Mouse (Mus musculus) liver, adult (tissue): ENCODE results near the gene Lifr.

Experiments used
- GATA4 ChIP-seq: IDR thresholded peaks from 2 replicates; pipeline ENCODE4 v1.6.1; 2014; ENCODE audit warnings: mild to moderate bottlenecking, low read length; ENCODE audit not compliant: insufficient replicate concordance

The Lifr gene

GRCm38 (mm10) chr15:7194748-7195221 lies 104.4 kb downstream of the Lifr start:
- TF ChIP-seq GATA4, result no peak

GRCm38 (mm10) chr15:7197652-7198445 lies 107.4 kb downstream of the Lifr start:
- TF ChIP-seq GATA4, result no peak

- TF ChIP-seq GATA4, result no peak
Measured at GRCm38 (mm10) chr15:7198816-7199215, 108.4 kb downstream of the Lifr start.

GRCm38 (mm10) chr15:7200286-7200685 lies 109.9 kb downstream of the Lifr start:
- no peak for TF ChIP-seq GATA4

GRCm38 (mm10) chr15:7201421-7202380 lies 111.3 kb downstream of the Lifr start:
- peak; percentile 22; the same call in 1 of the 2 replicates for TF ChIP-seq GATA4

- no peak for TF ChIP-seq GATA4
Measured at GRCm38 (mm10) chr15:7202981-7203380, 112.6 kb downstream of the Lifr start.

- TF ChIP-seq GATA4, result peak; percentile 35; the same call in 1 of the 2 replicates
Measured at GRCm38 (mm10) chr15:7203606-7204330, 113.4 kb downstream of the Lifr start.

- no peak for TF ChIP-seq GATA4
Measured at GRCm38 (mm10) chr15:7204917-7205316, 114.5 kb downstream of the Lifr start.

GRCm38 (mm10) chr15:7206110-7206509 lies 115.7 kb downstream of the Lifr start:
- no peak for TF ChIP-seq GATA4

GRCm38 (mm10) chr15:7207292-7207691 lies 116.9 kb downstream of the Lifr start:
- TF ChIP-seq GATA4, result no peak

GRCm38 (mm10) chr15:7208180-7208579 lies 117.8 kb downstream of the Lifr start:
- no peak for TF ChIP-seq GATA4

GRCm38 (mm10) chr15:7213683-7214082 lies 123.3 kb downstream of the Lifr start:
- no peak for TF ChIP-seq GATA4

- TF ChIP-seq GATA4, result no peak
Measured at GRCm38 (mm10) chr15:7215845-7216244, 125.4 kb downstream of the Lifr start.

GRCm38 (mm10) chr15:7216581-7217272 lies 126.3 kb downstream of the Lifr start:
- no peak for TF ChIP-seq GATA4

- no peak for TF ChIP-seq GATA4
Measured at GRCm38 (mm10) chr15:7217273-7217598, 126.8 kb downstream of the Lifr start.
